Mouse (Mus musculus) macrophage (primary cell): ENCODE results near the gene Eif2b2. TPM values are rescaled to one million over a fixed set of nuclear protein-coding genes. Genes with fewer than 3 reads are reported as not detected.

ENCODE experiments used
- H3K27ac ChIP-seq: fragments of 350-480 bp; formaldehyde crosslinking; 2 replicates; pipeline ENCODE4 v1.9.0; 2021
- H3K36me3 ChIP-seq: fragments of 350-480 bp; formaldehyde crosslinking; 2 replicates; pipeline ENCODE4 v1.9.0; 2021; ENCODE audit errors: inconsistent target
- H3K4me3 ChIP-seq: fragments of 350-480 bp; formaldehyde crosslinking; 2 replicates; pipeline ENCODE4 v1.9.0; 2021; ENCODE audit errors: inconsistent target
- H3K79me2 ChIP-seq: fragments of 350-480 bp; formaldehyde crosslinking; 2 replicates; pipeline ENCODE4 v1.9.0; 2021; ENCODE audit errors: inconsistent target
- WGBS: methylation state at CpG from one replicate; pipeline ENCODE4 v1.1.7; 2026; ENCODE audit warnings: inconsistent platforms; ENCODE audit not compliant: missing documents; 5-methylcytosine and 5-hydroxymethylcytosine counted together
- polyA plus RNA-seq: library from polyadenylated mRNA; stranded (reverse); fragments of 250-400 nt; gene quantifications from 3 replicates; pipeline ENCODE4 v1.2.4, GENCODE M21; 2018; ENCODE audit warnings: inconsistent platforms

Eif2b2 gene
- polyA plus RNA-seq, 1 experiment from 2014 or later, result 95.7 TPM

GRCm38 (mm10) chr12:85184118-85184517, 35.2 kb upstream of the Eif2b2 start:
- 78% methylated on average over 5 of the region's 5 CpGs for WGBS
- no peak overlapping the region for H3K27ac ChIP-seq

GRCm38 (mm10) chr12:85185810-85186209, 33.5 kb upstream of the Eif2b2 start:
- H3K4me3 ChIP-seq, result no peak overlapping the region
- H3K27ac ChIP-seq, result no peak overlapping the region
- H3K79me2 ChIP-seq, result no peaks in the 10 kb centered on the region
- no peaks in the 10 kb centered on the region for H3K36me3 ChIP-seq
- 98% methylated on average over 8 of the region's 8 CpGs for WGBS

More at GRCm38 (mm10) chr12:85184118-85184517, 35.2 kb upstream of the Eif2b2 start:
- H3K79me2 ChIP-seq, result no peaks in the 10 kb centered on the region
- no peak overlapping the region for H3K4me3 ChIP-seq
- H3K36me3 ChIP-seq, result no peaks in the 10 kb centered on the region

- Histone ChIP-seq H3K4me3 (no peak overlapping the region), H3K36me3 (no peaks in the 10 kb centered on the region), H3K79me2 (no peaks in the 10 kb centered on the region), H3K27ac (no peak overlapping the region)
- 88% methylated on average over 7 of the region's 7 CpGs for WGBS
Measured at GRCm38 (mm10) chr12:85186361-85186760, 32.9 kb upstream of the Eif2b2 start.

GRCm38 (mm10) chr12:85190290-85190689, 29.0 kb upstream of the Eif2b2 start:
- Histone ChIP-seq H3K36me3 (no peaks in the 10 kb centered on the region), H3K27ac (no peak overlapping the region), H3K79me2 (no peaks in the 10 kb centered on the region), H3K4me3 (no peak overlapping the region)
- 95% methylated on average over 7 of the region's 7 CpGs for WGBS

GRCm38 (mm10) chr12:85192461-85193108, 26.7 kb upstream of the Eif2b2 start:
- 12% methylated on average over 19 of the region's 19 CpGs for WGBS
- Histone ChIP-seq H3K4me3 (no peak overlapping the region), H3K27ac (peak overlapping the region; percentile 25), H3K79me2 (no peaks in the 10 kb centered on the region), H3K36me3 (no peaks in the 10 kb centered on the region)

- Histone ChIP-seq H3K4me3 (no peak overlapping the region), H3K36me3 (no peaks in the 10 kb centered on the region), H3K27ac (no peak overlapping the region; the same call in 1 of the 2 replicates), H3K79me2 (no peaks in the 10 kb centered on the region)
- WGBS, result 92% methylated on average over 8 of the region's 10 CpGs
Measured at GRCm38 (mm10) chr12:85193146-85193545, 26.1 kb upstream of the Eif2b2 start.

GRCm38 (mm10) chr12:85193923-85194622, 25.2 kb upstream of the Eif2b2 start:
- H3K36me3 ChIP-seq, result no peaks in the 10 kb centered on the region
- H3K79me2 ChIP-seq, result no peaks in the 10 kb centered on the region
- 96% methylated on average over 11 of the region's 11 CpGs for WGBS
- H3K27ac ChIP-seq, result no peak overlapping the region
- H3K4me3 ChIP-seq, result no peak overlapping the region

- H3K36me3 ChIP-seq, result no peaks in the 10 kb centered on the region
- no peaks in the 10 kb centered on the region for H3K79me2 ChIP-seq
- no peak overlapping the region for H3K27ac ChIP-seq
- WGBS, result 92% methylated on average over 4 of the region's 4 CpGs
- H3K4me3 ChIP-seq, result no peak overlapping the region
Measured at GRCm38 (mm10) chr12:85194623-85195018, 24.7 kb upstream of the Eif2b2 start.

GRCm38 (mm10) chr12:85195086-85195485, 24.2 kb upstream of the Eif2b2 start:
- H3K27ac ChIP-seq, result no peak overlapping the region
- no peaks in the 10 kb centered on the region for H3K36me3 ChIP-seq
- H3K79me2 ChIP-seq, result no peaks in the 10 kb centered on the region
- WGBS, result 93% methylated on average over 5 of the region's 5 CpGs
- H3K4me3 ChIP-seq, result no peak overlapping the region

- Histone ChIP-seq H3K27ac (no peak overlapping the region), H3K79me2 (no peaks in the 10 kb centered on the region), H3K4me3 (no peak overlapping the region), H3K36me3 (no peaks in the 10 kb centered on the region)
- WGBS, result 96% methylated on average over 10 of the region's 10 CpGs
Measured at GRCm38 (mm10) chr12:85196191-85196590, 23.1 kb upstream of the Eif2b2 start.

- H3K79me2 ChIP-seq, result no peaks in the 10 kb centered on the region
Measured at GRCm38 (mm10) chr12:85197371-85197770, 21.9 kb upstream of the Eif2b2 start.

GRCm38 (mm10) chr12:85197936-85198335, 21.3 kb upstream of the Eif2b2 start:
- WGBS, result over 99% methylated on average over 8 of the region's 8 CpGs
- no peaks in the 10 kb centered on the region for H3K79me2 ChIP-seq
- no peak overlapping the region for H3K4me3 ChIP-seq
- H3K36me3 ChIP-seq, result no peaks in the 10 kb centered on the region
- no peak overlapping the region for H3K27ac ChIP-seq

More at GRCm38 (mm10) chr12:85197371-85197770, 21.9 kb upstream of the Eif2b2 start:
- H3K36me3 ChIP-seq, result no peaks in the 10 kb centered on the region
- no peak overlapping the region for H3K27ac ChIP-seq
- 90% methylated on average over 6 of the region's 7 CpGs for WGBS
- no peak overlapping the region for H3K4me3 ChIP-seq

- Histone ChIP-seq H3K36me3 (no peaks in the 10 kb centered on the region), H3K79me2 (no peaks in the 10 kb centered on the region), H3K27ac (no peak overlapping the region), H3K4me3 (no peak overlapping the region)
- 50% methylated on average over 1 of the region's 1 CpGs for WGBS
Measured at GRCm38 (mm10) chr12:85199954-85200353, 19.3 kb upstream of the Eif2b2 start.

GRCm38 (mm10) chr12:85200929-85201829, 18.1 kb upstream of the Eif2b2 start:
- Histone ChIP-seq H3K36me3 (no peaks in the 10 kb centered on the region), H3K27ac (no peak overlapping the region), H3K79me2 (no peaks in the 10 kb centered on the region), H3K4me3 (no peak overlapping the region)
- WGBS, result 61% methylated on average over 24 of the region's 24 CpGs

- Histone ChIP-seq H3K79me2 (no peaks in the 10 kb centered on the region), H3K27ac (no peak overlapping the region), H3K4me3 (no peak overlapping the region), H3K36me3 (no peaks in the 10 kb centered on the region)
- 86% methylated on average over 2 of the region's 2 CpGs for WGBS
Measured at GRCm38 (mm10) chr12:85201830-85202147, 17.5 kb upstream of the Eif2b2 start.
